Mouse (Mus musculus) CD4-positive naive resting alpha-beta T cell, adult 57 days (primary cell): ENCODE data around the gene Crisp4. TPM values are rescaled to one million over a fixed set of nuclear protein-coding genes. Genes with fewer than 3 reads are reported as not detected.

Source experiments
- total RNA-seq: library from RNA; stranded (reverse); gene quantifications from one replicate; pipeline ENCODE4 v1.2.4, GENCODE M21; 2023

The Crisp4 gene
- total RNA-seq: not detected

GRCm38 (mm10) chr1:18145802-18146201, at the start of gene Crisp4:
Gene Crisp4, minus strand, starts transcription at chr1:18145902.

Other genes with a start within 250 kb of the Crisp4 start
- not detected for gene Defb18, start 91.5 kb upstream of the Crisp4 start, total RNA-seq
- not detected for gene Defb41, start 119.2 kb upstream of the Crisp4 start, total RNA-seq